Mouse (Mus musculus) intestine, postnatal 0 days (tissue): ENCODE results near the gene Metrnl. TPM values are rescaled to one million over a fixed set of nuclear protein-coding genes. Genes with fewer than 3 reads are reported as not detected.

Experiments
- ATAC-seq: fragments of 200-750 bp; cut with Nextera tagmentation; 2 replicates; pipeline ENCODE4 v1.8.0; 2017; ENCODE audit warnings: mild to moderate bottlenecking, moderate TSS enrichment, moderate library complexity
- H3K27ac ChIP-seq: fragments of 300-500 bp; sonication (generic); 2 replicates; pipeline ENCODE4 v1.5.1; 2014; ENCODE audit warnings: mild to moderate bottlenecking, low read depth, low read length, moderate library complexity
- H3K27me3 ChIP-seq: fragments of 300-500 bp; sonication (generic); replicated peaks from 2 replicates; pipeline ENCODE4 v1.6.1; 2014; ENCODE audit warnings: low read length, mixed read lengths; ENCODE audit not compliant: control insufficient read depth, insufficient read depth
- H3K36me3 ChIP-seq: fragments of 300-500 bp; sonication (generic); 2 replicates; pipeline ENCODE4 v1.6.1; 2014; ENCODE audit warnings: mild to moderate bottlenecking, moderate library complexity; ENCODE audit not compliant: control insufficient read depth, insufficient read depth
- H3K4me1 ChIP-seq: fragments of 300-500 bp; sonication (generic); replicated peaks from 2 replicates; pipeline ENCODE4 v1.6.1; 2014; ENCODE audit warnings: antibody characterized with exemption, low read length, mixed read lengths; ENCODE audit not compliant: control insufficient read depth, insufficient read depth
- H3K4me2 ChIP-seq: fragments of 300-500 bp; sonication (generic); replicated peaks from 2 replicates; pipeline ENCODE4 v1.6.1; 2014; ENCODE audit warnings: low read depth, mild to moderate bottlenecking, moderate library complexity
- H3K4me3 ChIP-seq: fragments of 300-500 bp; sonication (generic); 2 replicates; pipeline ENCODE4 v1.5.1; 2014; ENCODE audit warnings: low read depth, low read length
- H3K9ac ChIP-seq: fragments of 300-500 bp; sonication (generic); 2 replicates; pipeline ENCODE4 v1.6.1; 2014; ENCODE audit warnings: mild to moderate bottlenecking, low read depth, low read length
- H3K9me3 ChIP-seq: fragments of 300-500 bp; sonication (generic); 2 replicates; pipeline ENCODE4 v1.6.1; 2016; ENCODE audit warnings: mixed run types; ENCODE audit not compliant: control insufficient read depth
- CTCF ChIP-seq: sonication (generic); IDR thresholded peaks from 2 replicates; pipeline ENCODE4 v1.5.1; 2016; ENCODE audit warnings: low read depth, mild to moderate bottlenecking, control low read depth, antibody characterized with exemption, moderate library complexity
- WGBS: fragments of 180-500 bp; shearing (Covaris S2); extraction: QIAGEN DNeasy Blood & Tissue Kit; methylation state at CpG from one replicate; pipeline ENCODE4 v1.1.7; 2014; 5-methylcytosine and 5-hydroxymethylcytosine counted together
- polyA plus RNA-seq: library from polyadenylated mRNA; unstranded; fragments of >200 nt; fragmentation: Nextera tagmentation; extraction: Ambion mirVana; gene quantifications from 2 replicates; pipeline ENCODE4 v1.2.1, GENCODE M21; 2015

The Metrnl gene
- polyA plus RNA-seq, 1 experiment from 2014 or later = 50.9 TPM

DNA sequence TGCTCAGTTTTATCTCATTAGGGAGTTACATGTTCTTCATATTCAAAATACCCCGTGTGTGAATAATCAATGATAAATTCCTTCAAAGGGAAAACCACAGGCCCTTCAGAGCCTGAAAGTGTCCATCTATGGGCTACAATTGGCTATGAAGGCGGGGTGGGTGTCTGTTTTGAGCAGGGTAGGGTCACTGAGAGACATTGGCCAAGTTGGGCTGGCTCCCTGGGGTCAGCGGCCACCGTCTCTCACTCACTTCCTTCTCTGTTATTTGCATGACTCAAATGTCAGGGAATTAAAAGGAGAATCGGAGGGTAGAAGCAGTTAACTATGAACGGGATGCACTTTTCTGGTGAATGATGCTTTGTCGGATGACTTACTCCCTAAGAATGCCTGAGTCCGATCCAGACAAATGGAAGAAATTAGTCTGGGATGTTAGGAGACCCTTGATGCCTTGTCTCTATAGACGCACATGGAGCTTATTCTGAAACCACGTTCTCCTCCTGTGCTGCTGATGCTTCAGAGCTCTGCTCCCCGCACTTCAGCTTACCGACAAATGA is 45.7 kb downstream of the Metrnl start:
- H3K9ac ChIP-seq = no peak overlapping the region
- no peaks in the 10 kb centered on the region for H3K9me3 ChIP-seq
- no peak for ATAC-seq
- no peak for TF ChIP-seq CTCF
- no peaks in the 10 kb centered on the region for H3K27me3 ChIP-seq
- H3K36me3 ChIP-seq = no peaks in the 10 kb centered on the region
- no peak overlapping the region for H3K4me2 ChIP-seq
- 79% methylated on average over 12 of the region's 12 CpGs for WGBS
- no peak overlapping the region for H3K27ac ChIP-seq
- H3K4me1 ChIP-seq = peaks cover 2% of the 10 kb centered on the region; the same call in 1 of the 2 replicates
- no peak overlapping the region for H3K4me3 ChIP-seq

DNA sequence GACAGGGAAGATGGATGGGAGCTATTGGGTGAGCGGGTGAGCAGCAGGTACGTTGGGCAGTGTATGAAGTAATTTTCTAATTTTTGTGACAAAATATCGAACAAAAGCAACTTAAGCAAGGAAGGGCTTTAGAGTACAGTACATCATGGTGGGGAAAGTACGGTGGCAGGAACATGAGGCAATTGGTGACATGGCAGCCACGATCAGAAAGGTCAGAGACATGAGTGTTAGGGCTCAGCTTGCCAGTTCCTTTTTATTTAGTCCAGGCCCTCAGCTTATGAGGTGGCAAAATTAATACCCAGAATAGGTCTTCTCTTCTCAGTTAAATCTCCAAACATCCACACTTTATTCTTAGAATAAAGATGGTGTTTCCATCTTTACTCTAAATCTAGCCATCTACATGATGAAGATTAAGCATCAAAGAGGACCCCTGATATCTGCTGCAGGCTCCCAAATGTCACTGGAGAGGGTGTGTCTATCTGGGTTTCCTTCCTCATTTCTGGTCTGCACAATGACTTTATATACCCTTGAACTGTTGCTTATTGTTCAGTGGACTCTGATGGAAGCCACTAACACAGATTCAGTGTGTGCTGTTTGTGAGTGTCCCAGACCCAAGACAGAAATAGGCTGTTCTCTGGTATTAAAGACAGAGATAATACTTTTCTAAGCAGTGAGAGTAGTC is 46.8 kb downstream of the Metrnl start:
- Histone ChIP-seq H3K9ac (no peak overlapping the region), H3K27me3 (no peaks in the 10 kb centered on the region), H3K27ac (no peak overlapping the region), H3K4me1 (peaks cover 2% of the 10 kb centered on the region; the same call in 1 of the 2 replicates), H3K36me3 (no peaks in the 10 kb centered on the region), H3K9me3 (no peaks in the 10 kb centered on the region), H3K4me2 (no peak overlapping the region), H3K4me3 (no peak overlapping the region)
- WGBS = 88% methylated on average over 5 of the region's 5 CpGs
- TF ChIP-seq CTCF = no peak
- no peak for ATAC-seq

Other genes with a start within 250 kb of the Metrnl start
- gene Tbcd, start 249.6 kb upstream of the Metrnl start, polyA plus RNA-seq = 29.9 and 31.5 TPM in 2 replicates
- 0.24 and 0.26 TPM in 2 replicates for gene Zfp750, start 182.2 kb upstream of the Metrnl start, polyA plus RNA-seq
- gene B3gntl1, start 28.4 kb upstream of the Metrnl start, polyA plus RNA-seq = 3.2 and 3.7 TPM in 2 replicates
- gene Ptchd3, start 128.7 kb downstream of the Metrnl start, polyA plus RNA-seq = not detected in 2 replicates